Mouse (Mus musculus) heart, embryonic 12.5 days (tissue): ENCODE data around the gene Ccndbp1. TPM values are rescaled to one million over a fixed set of nuclear protein-coding genes. Genes with fewer than 3 reads are reported as not detected.
"Not testable (repeated sequence)": the region's sequence is repeated elsewhere in the genome, so short reads cannot be mapped to it uniquely, and the experiment has no call there.

Experiments
- ATAC-seq: fragments of 200-750 bp; cut with Nextera tagmentation; 2 replicates; pipeline ENCODE4 v1.8.0; 2017; ENCODE audit warnings: moderate TSS enrichment, moderate library complexity; ENCODE audit not compliant: insufficient number of reproducible peaks, low FRiP score
- H3K27ac ChIP-seq: fragments of 300-500 bp; sonication (generic); 2 replicates; pipeline ENCODE4 v1.5.1; 2016; ENCODE audit warnings: mild to moderate bottlenecking, moderate library complexity; ENCODE audit not compliant: poor library complexity, severe bottlenecking
- H3K27me3 ChIP-seq: fragments of 300-500 bp; sonication (generic); replicated peaks from 2 replicates; pipeline ENCODE4 v1.6.1; 2016; ENCODE audit warnings: mild to moderate bottlenecking, moderate library complexity
- H3K36me3 ChIP-seq: fragments of 300-500 bp; sonication (generic); 2 replicates; pipeline ENCODE4 v1.6.1; 2016; ENCODE audit warnings: mild to moderate bottlenecking, moderate library complexity
- H3K4me1 ChIP-seq: fragments of 300-500 bp; sonication (generic); replicated peaks from 2 replicates; pipeline ENCODE4 v1.6.1; 2016; ENCODE audit warnings: mild to moderate bottlenecking
- H3K4me2 ChIP-seq: fragments of 300-500 bp; sonication (generic); 2 replicates; pipeline ENCODE4 v1.6.1; 2016; ENCODE audit warnings: mild to moderate bottlenecking, moderate library complexity
- H3K4me3 ChIP-seq: fragments of 300-500 bp; sonication (generic); 2 replicates; pipeline ENCODE4 v1.5.1; 2016; ENCODE audit warnings: mild to moderate bottlenecking
- H3K9ac ChIP-seq: fragments of 300-500 bp; sonication (generic); 2 replicates; pipeline ENCODE4 v1.6.1; 2016; ENCODE audit warnings: mild to moderate bottlenecking, moderate library complexity
- H3K9me3 ChIP-seq: fragments of 300-500 bp; sonication (generic); replicated peaks from 2 replicates; pipeline ENCODE4 v1.6.1; 2016; ENCODE audit warnings: mild to moderate bottlenecking, moderate library complexity
- WGBS: fragments of 180-500 bp; shearing (Covaris S2); methylation state at CpG from one replicate; pipeline ENCODE4 v1.1.7; 2016; 5-methylcytosine and 5-hydroxymethylcytosine counted together
- microRNA-seq: library from miRNA; unstranded; fragments of <30 nt; microRNA quantifications from one replicate; pipeline ENCODE4, GENCODE M21; 2017
- polyA plus RNA-seq: library from polyadenylated mRNA; unstranded; fragments of >200 nt; fragmentation: Nextera tagmentation; extraction: Ambion mirVana; gene quantifications from 2 replicates; pipeline ENCODE4 v1.2.1, GENCODE M21; 2016

Gene Ccndbp1
- polyA plus RNA-seq, 1 experiment from 2014 or later = 38.1 TPM

DNA sequence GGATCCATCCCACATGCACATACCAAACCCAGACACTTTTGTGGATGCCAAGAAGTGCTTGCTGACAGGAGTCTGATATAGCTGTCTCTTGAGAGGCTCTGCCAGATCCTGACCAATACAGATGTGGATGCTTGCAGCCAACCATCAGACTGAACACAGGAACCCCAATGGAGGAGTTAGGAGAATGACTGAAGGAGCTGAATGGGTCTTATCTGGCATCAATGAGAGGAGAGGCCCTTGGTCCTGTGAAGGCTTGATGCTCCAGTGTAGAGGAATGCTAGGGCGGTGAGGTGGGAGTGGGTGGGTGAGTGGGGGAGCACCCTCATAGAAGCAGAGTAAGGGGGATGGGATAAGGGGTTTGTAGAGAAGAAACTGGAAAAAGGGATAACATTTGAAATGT is 30.6 kb downstream of the Ccndbp1 start:
- H3K4me1 ChIP-seq, H3K4me2 ChIP-seq, H3K27me3 ChIP-seq, H3K9me3 ChIP-seq, H3K36me3 ChIP-seq, H3K9ac ChIP-seq, H3K4me3 ChIP-seq, H3K27ac ChIP-seq, ATAC-seq: not testable (repeated sequence)
- 71% methylated on average over 1 of the region's 1 CpGs for WGBS

DNA sequence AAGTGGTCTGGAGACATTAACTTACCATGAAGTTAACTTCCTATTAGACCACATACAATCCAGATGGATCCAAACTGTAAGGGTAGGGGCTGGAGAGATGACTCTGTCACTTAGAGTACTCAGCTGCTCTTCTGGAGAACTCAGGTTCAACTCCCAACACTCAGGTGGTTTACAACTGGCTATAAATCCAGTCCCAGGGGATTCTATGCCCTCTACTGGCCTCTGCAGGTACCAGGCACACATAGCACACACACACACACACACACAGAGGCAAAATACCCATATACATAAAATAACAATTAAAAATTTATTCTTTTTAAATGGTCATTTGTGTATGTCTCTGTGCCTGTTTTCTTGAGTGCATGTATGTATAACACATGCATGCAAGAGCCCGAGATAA is 31.2 kb downstream of the Ccndbp1 start:
- H3K27ac ChIP-seq = no peak overlapping the region
- no peak overlapping the region for H3K9ac ChIP-seq
- no peaks in the 10 kb centered on the region for H3K4me1 ChIP-seq
- no peaks in the 10 kb centered on the region for H3K9me3 ChIP-seq
- WGBS = 90% methylated on average over 1 of the region's 1 CpGs
- H3K4me3 ChIP-seq = no peak overlapping the region
- H3K36me3 ChIP-seq = no peaks in the 10 kb centered on the region
- no peak overlapping the region for H3K4me2 ChIP-seq
- no peaks in the 10 kb centered on the region for H3K27me3 ChIP-seq
- no peak for ATAC-seq

DNA sequence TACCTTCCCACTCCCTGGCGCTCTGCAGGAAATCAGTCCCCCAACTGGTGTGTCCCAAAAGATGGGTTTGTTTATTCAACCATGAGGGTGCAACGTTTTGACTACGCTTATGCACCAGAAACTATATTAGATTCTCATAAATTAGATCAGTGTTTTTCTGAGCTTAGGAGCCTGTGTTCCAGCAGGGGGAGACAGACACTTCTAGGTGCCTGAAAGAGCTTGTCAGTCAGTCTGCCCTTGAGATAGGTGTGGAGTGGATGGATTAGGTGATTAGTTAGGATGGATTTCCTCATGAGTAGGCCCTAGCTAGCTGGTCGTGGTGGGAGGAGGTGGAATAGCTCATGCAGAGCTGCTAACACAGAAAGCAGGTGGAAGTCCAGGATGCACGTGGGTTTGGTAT is 32.9 kb downstream of the Ccndbp1 start:
- Histone ChIP-seq H3K9me3 (no peaks in the 10 kb centered on the region), H3K4me1 (no peaks in the 10 kb centered on the region), H3K27ac (no peak overlapping the region), H3K4me2 (no peak overlapping the region), H3K27me3 (no peaks in the 10 kb centered on the region), H3K36me3 (no peaks in the 10 kb centered on the region), H3K9ac (no peak overlapping the region), H3K4me3 (no peak overlapping the region)
- WGBS = 41% methylated on average over 5 of the region's 5 CpGs
- ATAC-seq = no peak

DNA sequence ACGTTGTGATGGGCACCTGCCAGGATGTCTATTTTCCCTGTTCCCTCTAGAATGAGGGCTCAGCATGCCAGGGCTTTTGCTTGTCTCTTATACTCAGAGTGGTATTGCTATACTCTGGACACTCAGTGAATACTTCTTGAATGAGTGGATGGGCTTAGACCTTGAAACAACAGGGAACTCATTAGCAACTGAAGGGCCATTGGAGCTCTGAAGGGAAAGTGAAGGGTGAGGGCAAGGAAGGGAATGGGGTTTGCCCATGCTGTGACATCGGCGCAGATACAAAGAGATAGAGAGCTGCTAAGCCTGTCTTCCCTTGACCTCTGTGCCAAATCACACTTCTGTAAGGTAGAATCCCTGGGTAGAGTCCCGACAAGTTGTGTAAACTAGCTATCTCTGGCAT is 37.5 kb downstream of the Ccndbp1 start:
- H3K4me2 ChIP-seq = no peak overlapping the region
- no peak overlapping the region for H3K27ac ChIP-seq
- WGBS = 69% methylated on average over 4 of the region's 4 CpGs
- no peak for ATAC-seq
- H3K9ac ChIP-seq = no peak overlapping the region
- no peaks in the 10 kb centered on the region for H3K9me3 ChIP-seq
- H3K4me1 ChIP-seq = no peaks in the 10 kb centered on the region
- H3K27me3 ChIP-seq = no peaks in the 10 kb centered on the region
- no peak overlapping the region for H3K4me3 ChIP-seq
- H3K36me3 ChIP-seq = no peaks in the 10 kb centered on the region

DNA sequence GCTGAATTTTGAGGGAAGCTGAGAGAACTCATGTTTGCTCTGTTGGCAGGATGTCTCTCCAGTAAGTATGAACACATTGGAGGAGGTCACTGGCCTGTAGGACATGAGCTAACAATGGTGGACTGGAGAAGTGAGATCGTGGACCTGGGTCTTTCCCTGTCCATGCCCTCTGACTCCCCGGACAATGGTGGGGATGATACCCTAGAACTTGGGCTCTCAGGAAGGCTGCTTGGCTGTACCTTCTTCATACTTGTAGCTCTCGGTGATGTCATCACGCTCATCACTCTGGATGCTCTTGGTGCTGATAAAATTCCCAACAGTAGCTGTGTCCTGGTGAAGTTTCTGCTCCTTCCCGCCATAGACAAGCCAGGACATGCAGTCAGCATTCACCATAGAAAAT is 44.0 kb downstream of the Ccndbp1 start:
- no peaks in the 10 kb centered on the region for H3K27me3 ChIP-seq
- ATAC-seq = no peak
- WGBS = 81% methylated on average over 5 of the region's 5 CpGs

DNA sequence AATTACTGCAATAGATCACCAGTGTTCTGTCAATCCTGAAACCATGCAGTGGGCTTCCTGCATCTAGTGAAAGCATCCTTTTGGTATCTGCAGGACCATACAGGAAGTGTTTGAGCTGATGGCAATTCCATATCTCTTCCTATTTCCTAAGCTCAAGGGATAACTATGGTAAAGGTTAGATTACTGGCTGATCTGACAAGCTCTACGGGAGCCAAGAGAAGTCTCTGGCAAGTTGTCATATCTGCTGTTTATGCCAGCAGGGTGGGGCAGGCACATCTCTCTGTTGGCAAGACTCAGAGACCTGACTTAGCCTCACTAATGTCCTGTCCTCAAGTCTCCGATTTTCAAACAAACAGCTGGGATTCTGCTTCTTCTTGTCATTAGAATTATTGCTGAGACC is 45.9 kb downstream of the Ccndbp1 start:
- Histone ChIP-seq H3K4me1 (0 out of 2 replicates have a peak, but pooled peaks cover 8% of the 10 kb centered on the region), H3K36me3 (no peaks in the 10 kb centered on the region), H3K9ac (no peak overlapping the region), H3K9me3 (no peaks in the 10 kb centered on the region), H3K4me3 (no peak overlapping the region), H3K4me2 (no peak overlapping the region), H3K27me3 (no peaks in the 10 kb centered on the region), H3K27ac (no peak overlapping the region)
- no peak for ATAC-seq
- WGBS = 39% methylated on average over 2 of the region's 2 CpGs

More for the DNA sequence above, 44.0 kb downstream of the Ccndbp1 start:
- Histone ChIP-seq H3K9ac (no peak overlapping the region), H3K9me3 (no peaks in the 10 kb centered on the region), H3K36me3 (no peaks in the 10 kb centered on the region), H3K4me3 (no peak overlapping the region), H3K27ac (no peak overlapping the region), H3K4me2 (no peak overlapping the region), H3K4me1 (0 out of 2 replicates have a peak, but pooled peaks cover 5% of the 10 kb centered on the region)

DNA sequence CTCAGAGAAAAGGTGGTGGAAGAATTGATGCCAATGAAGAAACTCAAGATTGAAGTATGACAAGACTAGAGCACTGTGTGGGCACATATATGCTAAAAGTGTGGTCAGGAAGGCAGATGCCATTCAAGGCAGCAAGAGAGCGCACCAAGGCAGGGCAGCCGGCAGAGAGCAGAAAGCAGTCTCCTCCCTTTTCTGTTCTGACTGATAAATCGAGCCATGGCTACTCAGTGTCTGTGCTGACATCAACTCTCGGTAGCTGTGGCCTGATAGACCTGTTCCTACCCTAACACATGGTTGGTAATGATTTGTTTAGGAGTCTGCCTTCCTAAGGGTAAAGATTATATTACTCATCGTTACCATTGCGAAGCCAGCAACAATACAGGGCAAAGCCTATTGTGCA is 47.7 kb downstream of the Ccndbp1 start:
- no peak overlapping the region for H3K4me3 ChIP-seq
- no peak for ATAC-seq
- no peaks in the 10 kb centered on the region for H3K36me3 ChIP-seq
- no peaks in the 10 kb centered on the region for H3K27me3 ChIP-seq
- no peak overlapping the region for H3K27ac ChIP-seq
- H3K4me2 ChIP-seq = no peak overlapping the region
- 68% methylated on average over 6 of the region's 6 CpGs for WGBS
- H3K9me3 ChIP-seq = no peaks in the 10 kb centered on the region
- no peak overlapping the region for H3K9ac ChIP-seq
- H3K4me1 ChIP-seq = 0 out of 2 replicates have a peak, but pooled peaks cover 8% of the 10 kb centered on the region

DNA sequence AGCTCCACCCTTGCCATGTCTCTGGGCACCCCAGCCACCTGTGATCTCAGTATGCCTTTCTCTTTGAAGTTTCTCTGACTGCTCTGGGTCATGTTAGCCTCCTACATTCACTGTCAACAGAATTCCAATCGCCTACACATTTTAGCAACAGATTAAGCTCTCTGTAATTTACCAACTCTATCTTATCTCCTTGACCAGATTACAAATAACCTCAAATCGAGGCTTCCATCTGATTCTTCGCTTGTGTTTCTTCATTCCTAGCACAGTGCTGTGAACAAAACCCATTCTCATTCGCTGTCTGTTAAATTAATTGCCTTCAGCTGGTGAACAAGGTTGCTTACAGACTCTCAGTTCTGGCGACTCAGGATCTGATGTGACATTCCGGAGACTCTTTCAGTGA is 49.8 kb downstream of the Ccndbp1 start:
- H3K27ac ChIP-seq = no peak overlapping the region
- 44% methylated on average over 6 of the region's 6 CpGs for WGBS
- ATAC-seq = no peak
- no peaks in the 10 kb centered on the region for H3K9me3 ChIP-seq
- no peaks in the 10 kb centered on the region for H3K27me3 ChIP-seq
- no peak overlapping the region for H3K4me2 ChIP-seq
- H3K4me3 ChIP-seq = no peak overlapping the region
- 0 out of 2 replicates have a peak, but pooled peaks cover 8% of the 10 kb centered on the region for H3K4me1 ChIP-seq
- no peaks in the 10 kb centered on the region for H3K36me3 ChIP-seq
- H3K9ac ChIP-seq = no peak overlapping the region

DNA sequence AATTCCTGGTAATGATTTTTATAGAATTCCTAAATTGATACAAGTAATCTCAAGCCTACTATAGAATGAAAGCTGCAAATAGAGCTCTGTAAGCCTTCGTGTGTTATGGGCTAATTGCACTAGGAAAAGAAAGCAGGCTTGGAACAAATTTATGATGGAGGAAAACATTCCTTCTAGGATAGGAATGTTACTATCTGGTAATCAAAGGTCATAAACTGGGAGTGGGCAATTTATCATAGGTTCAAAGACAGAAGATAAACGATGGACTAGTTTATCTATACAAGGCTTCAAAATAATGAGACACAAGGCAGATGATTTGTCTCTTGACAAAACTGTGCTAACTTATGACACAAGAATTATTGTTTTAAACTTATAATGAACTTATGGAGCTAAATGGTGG is 53.1 kb downstream of the Ccndbp1 start:
- no peak overlapping the region for H3K4me3 ChIP-seq
- no peak for ATAC-seq
- H3K27ac ChIP-seq = no peak overlapping the region
- H3K27me3 ChIP-seq = no peaks in the 10 kb centered on the region
- H3K4me1 ChIP-seq = 0 out of 2 replicates have a peak, but pooled peaks cover 3% of the 10 kb centered on the region
- no peaks in the 10 kb centered on the region for H3K36me3 ChIP-seq
- H3K9me3 ChIP-seq = no peaks in the 10 kb centered on the region
- H3K9ac ChIP-seq = no peak overlapping the region
- WGBS = 77% methylated on average over 2 of the region's 2 CpGs
- H3K4me2 ChIP-seq = no peak overlapping the region

Small RNA genes lying within 50 kb of the gene (microRNA-seq; reads per million reads assigned to microRNA genes)
- not detected for gene Gm44325

Other genes with a start within 250 kb of the Ccndbp1 start
- gene Cdan1, start 158.3 kb upstream of the Ccndbp1 start, polyA plus RNA-seq = 9.5 and 10.8 TPM in 2 replicates
- gene Ttbk2, start 157.8 kb upstream of the Ccndbp1 start, polyA plus RNA-seq = 4.8 and 5.1 TPM in 2 replicates
- 19.6 and 20.9 TPM in 2 replicates for gene Ubr1, start 37.7 kb upstream of the Ccndbp1 start, polyA plus RNA-seq
- 2.0 and 2.8 TPM in 2 replicates for gene Tmem62, start 31.4 kb upstream of the Ccndbp1 start, polyA plus RNA-seq
- gene Epb42, start 28.7 kb downstream of the Ccndbp1 start, polyA plus RNA-seq = 17.9 and 18.2 TPM in 2 replicates
- not detected in 2 replicates for gene Tgm5, start 77.4 kb downstream of the Ccndbp1 start, polyA plus RNA-seq
- not detected in 2 replicates for gene Tgm7, start 101.4 kb downstream of the Ccndbp1 start, polyA plus RNA-seq
- 13.5 and 13.7 TPM in 2 replicates for gene Adal, start 132.0 kb downstream of the Ccndbp1 start, polyA plus RNA-seq
- gene Lcmt2, start 132.2 kb downstream of the Ccndbp1 start, polyA plus RNA-seq = 15.1 and 17.4 TPM in 2 replicates
- gene Tubgcp4, start 162.3 kb downstream of the Ccndbp1 start, polyA plus RNA-seq = 45.2 and 46.4 TPM in 2 replicates
- 6.8 and 7.9 TPM in 2 replicates for gene Zscan29, start 162.7 kb downstream of the Ccndbp1 start, polyA plus RNA-seq